Mouse (Mus musculus): ENCODE measurements around the gene H2-DMb1. TPM values are rescaled to one million over a fixed set of nuclear protein-coding genes. Genes with fewer than 3 reads are reported as not detected.

H2-DMb1 gene
- polyA plus RNA-seq, 1 experiment, result not detected

- peak overlapping the region; percentile 86 for H3K4me3 ChIP-seq (ENCODE audit: insufficient read depth, poor library complexity, severe bottlenecking)
- H3K36me3 ChIP-seq (ENCODE audit: control insufficient read depth, insufficient read depth), result peaks cover 65% of the 10 kb centered on the region
- peaks cover 65% of the 10 kb centered on the region for H3K79me3 ChIP-seq (ENCODE audit: low read depth)
- peaks cover 95% of the 10 kb centered on the region for H3K79me2 ChIP-seq (ENCODE audit: control insufficient read depth, insufficient read depth)
- no peaks in the 10 kb centered on the region for H3K27me3 ChIP-seq (ENCODE audit: control insufficient read depth, insufficient read depth, insufficient read length)
- peak overlapping the region; percentile 96 for H3ac ChIP-seq (ENCODE audit: control insufficient read depth, insufficient read length, low read depth)
- TF ChIP-seq CEBPB (IDR thresholded peaks at IDR 0.05; ENCODE audit: low read depth), result no peak
- peak; percentile 37 for TF ChIP-seq USF1 (IDR thresholded peaks at IDR 0.05; ENCODE audit: low read depth)
- no peak for TF ChIP-seq FOSL1 (IDR thresholded peaks at IDR 0.05; ENCODE audit: insufficient read depth, low read length, poor library complexity, severe bottlenecking)
- TF ChIP-seq CTCF (IDR thresholded peaks at IDR 0.05; ENCODE audit: control insufficient read depth, insufficient read depth, insufficient read length), result no peak
- no peak for TF ChIP-seq MYOD1 (IDR thresholded peaks at IDR 0.05; ENCODE audit: control insufficient read depth, insufficient read length, low read depth)
- TF ChIP-seq MAX (IDR thresholded peaks at IDR 0.05), result no peak
- no peak for TF ChIP-seq MYOG (IDR thresholded peaks at IDR 0.05; ENCODE audit: control insufficient read depth, extremely low read depth, insufficient read length)
Observed at GRCm38 (mm10) chr17:34117421-34118112, 35.3 kb upstream of the H2-DMb1 start.

- peaks cover 70% of the 10 kb centered on the region for H3K79me3 ChIP-seq (ENCODE audit: low read depth)
Observed at GRCm38 (mm10) chr17:34118113-34118872, 34.6 kb upstream of the H2-DMb1 start.

GRCm38 (mm10) chr17:34118873-34119248 lies 34.0 kb upstream of the H2-DMb1 start:
- Histone ChIP-seq H3K4me3 (ENCODE audit: insufficient read depth, poor library complexity, severe bottlenecking) (peak overlapping the region; percentile 86), H3K79me3 (ENCODE audit: low read depth) (peaks cover 72% of the 10 kb centered on the region), H3K79me2 (ENCODE audit: control insufficient read depth, insufficient read depth) (peaks cover 95% of the 10 kb centered on the region), H3K27me3 (ENCODE audit: control insufficient read depth, insufficient read depth, insufficient read length) (no peaks in the 10 kb centered on the region), H3K36me3 (ENCODE audit: control insufficient read depth, insufficient read depth) (peaks cover 52% of the 10 kb centered on the region), H3ac (ENCODE audit: control insufficient read depth, insufficient read length, low read depth) (peak overlapping the region; percentile 96)
- TF ChIP-seq FOSL1 (IDR thresholded peaks at IDR 0.05; ENCODE audit: insufficient read depth, low read length, poor library complexity, severe bottlenecking) (no peak), USF1 (IDR thresholded peaks at IDR 0.05; ENCODE audit: low read depth) (no peak), MYOG (IDR thresholded peaks at IDR 0.05; ENCODE audit: control insufficient read depth, extremely low read depth, insufficient read length) (no peak), CTCF (IDR thresholded peaks at IDR 0.05; ENCODE audit: control insufficient read depth, insufficient read depth, insufficient read length) (no peak), MAX (IDR thresholded peaks at IDR 0.05) (no peak), MYOD1 (IDR thresholded peaks at IDR 0.05; ENCODE audit: control insufficient read depth, insufficient read length, low read depth) (no peak)

More at GRCm38 (mm10) chr17:34118113-34118872, 34.6 kb upstream of the H2-DMb1 start:
- Histone ChIP-seq H3K36me3 (ENCODE audit: control insufficient read depth, insufficient read depth) (peaks cover 58% of the 10 kb centered on the region), H3K4me3 (ENCODE audit: insufficient read depth, poor library complexity, severe bottlenecking) (peak overlapping the region; percentile 86), H3K79me2 (ENCODE audit: control insufficient read depth, insufficient read depth) (peaks cover 95% of the 10 kb centered on the region), H3ac (ENCODE audit: control insufficient read depth, insufficient read length, low read depth) (peak overlapping the region; percentile 96), H3K27me3 (ENCODE audit: control insufficient read depth, insufficient read depth, insufficient read length) (no peaks in the 10 kb centered on the region)
- TF ChIP-seq USF1 (IDR thresholded peaks at IDR 0.05; ENCODE audit: low read depth) (no peak), CEBPB (IDR thresholded peaks at IDR 0.05; ENCODE audit: low read depth) (no peak), CTCF (IDR thresholded peaks at IDR 0.05; ENCODE audit: control insufficient read depth, insufficient read depth, insufficient read length) (no peak), MAX (IDR thresholded peaks at IDR 0.05) (no peak), FOSL1 (IDR thresholded peaks at IDR 0.05; ENCODE audit: insufficient read depth, low read length, poor library complexity, severe bottlenecking) (no peak), MYOG (IDR thresholded peaks at IDR 0.05; ENCODE audit: control insufficient read depth, extremely low read depth, insufficient read length) (no peak)

GRCm38 (mm10) chr17:34119249-34120179 lies 33.4 kb upstream of the H2-DMb1 start, which contains the start of gene H2-DMa:
TSS of gene H2-DMa (plus strand) at chr17:34119541.
- Histone ChIP-seq H3K27me3 (ENCODE audit: control insufficient read depth, insufficient read depth, insufficient read length) (no peaks in the 10 kb centered on the region), H3K36me3 (ENCODE audit: control insufficient read depth, insufficient read depth) (peaks cover 46% of the 10 kb centered on the region), H3K79me2 (ENCODE audit: control insufficient read depth, insufficient read depth) (peaks cover 95% of the 10 kb centered on the region), H3K79me3 (ENCODE audit: low read depth) (peaks cover 69% of the 10 kb centered on the region), H3K4me3 (ENCODE audit: insufficient read depth, poor library complexity, severe bottlenecking) (peak within 1 kb of the TSS; percentile 86), H3ac (ENCODE audit: control insufficient read depth, insufficient read length, low read depth) (peak within 1 kb of the TSS; percentile 96)
- no peak for TF ChIP-seq CEBPB (IDR thresholded peaks at IDR 0.05; ENCODE audit: low read depth)
- peak; percentile 60 for TF ChIP-seq MAX (IDR thresholded peaks at IDR 0.05)

GRCm38 (mm10) chr17:34120180-34120723 lies 32.6 kb upstream of the H2-DMb1 start:
- peaks cover 69% of the 10 kb centered on the region for H3K79me3 ChIP-seq (ENCODE audit: low read depth)
- H3K4me3 ChIP-seq (ENCODE audit: insufficient read depth, poor library complexity, severe bottlenecking), result peak overlapping the region; percentile 86
- TF ChIP-seq MAX (IDR thresholded peaks at IDR 0.05) (no peak), CEBPB (IDR thresholded peaks at IDR 0.05; ENCODE audit: low read depth) (no peak), CTCF (IDR thresholded peaks at IDR 0.05; ENCODE audit: control insufficient read depth, insufficient read depth, insufficient read length) (no peak), MYOD1 (IDR thresholded peaks at IDR 0.05; ENCODE audit: control insufficient read depth, insufficient read length, low read depth) (no peak), USF1 (IDR thresholded peaks at IDR 0.05; ENCODE audit: low read depth) (no peak), FOSL1 (IDR thresholded peaks at IDR 0.05; ENCODE audit: insufficient read depth, low read length, poor library complexity, severe bottlenecking) (no peak), MYOG (IDR thresholded peaks at IDR 0.05; ENCODE audit: control insufficient read depth, extremely low read depth, insufficient read length) (no peak)
- peak overlapping the region; percentile 92 for H3ac ChIP-seq (ENCODE audit: control insufficient read depth, insufficient read length, low read depth)
- H3K79me2 ChIP-seq (ENCODE audit: control insufficient read depth, insufficient read depth), result peaks cover 95% of the 10 kb centered on the region
- peaks cover 39% of the 10 kb centered on the region for H3K36me3 ChIP-seq (ENCODE audit: control insufficient read depth, insufficient read depth)
- H3K27me3 ChIP-seq (ENCODE audit: control insufficient read depth, insufficient read depth, insufficient read length), result no peaks in the 10 kb centered on the region

Data from C2C12 (cell line).